Mouse (Mus musculus) lung, adult 2 months (tissue): ENCODE results near the gene Tmem132b.

Experiments used
- CTCF ChIP-seq: fragments of 200-500 bp; IDR thresholded peaks from 2 replicates; pipeline ENCODE4 v1.5.1; 2011; ENCODE audit warnings: mild to moderate bottlenecking, low read length, control low read depth; ENCODE audit not compliant: insufficient read depth
- POLR2A ChIP-seq: fragments of 200-500 bp; IDR thresholded peaks from 2 replicates; pipeline ENCODE4 v1.6.1; 2011; ENCODE audit warnings: low read depth, mild to moderate bottlenecking, control low read depth, low read length, borderline replicate concordance; ENCODE audit errors: extremely low read depth

- TF ChIP-seq POLR2A = no peak
- no peak for TF ChIP-seq CTCF
Measured at GRCm38 (mm10) chr5:125515006-125515405, 16.6 kb upstream of the Tmem132b start.
